Mouse (Mus musculus) urinary bladder, postnatal 25 days (tissue): ENCODE measurements around the gene Crebrf.

ENCODE experiments used
- DNase-seq: peaks from one replicate; pipeline ENCODE4 v3.0.0; 2022; ENCODE audit warnings: low spot score

Crebrf gene

GRCm38 (mm10) chr17:26715271-26715758 lies at the start of gene Crebrf:
Gene Crebrf (plus strand): TSS chr17:26715650.
- DNase-seq: peak; percentile 96

GRCm38 (mm10) chr17:26671268-26671667 lies 44.2 kb upstream of the Crebrf start:
- no peak for DNase-seq

- no peak for DNase-seq
Observed at GRCm38 (mm10) chr17:26675845-26676244, 39.6 kb upstream of the Crebrf start.

- peak; percentile 84 for DNase-seq
Observed at GRCm38 (mm10) chr17:26676252-26676615, 39.2 kb upstream of the Crebrf start.

GRCm38 (mm10) chr17:26676616-26677376 lies 38.7 kb upstream of the Crebrf start:
- DNase-seq: peak; percentile 63

- no peak for DNase-seq
Observed at GRCm38 (mm10) chr17:26677711-26678637, 37.5 kb upstream of the Crebrf start.

- DNase-seq: no peak
Observed at GRCm38 (mm10) chr17:26681276-26681675, 34.2 kb upstream of the Crebrf start.

- no peak for DNase-seq
Observed at GRCm38 (mm10) chr17:26686334-26687000, 29.0 kb upstream of the Crebrf start.

GRCm38 (mm10) chr17:26688795-26689735 lies 26.4 kb upstream of the Crebrf start:
- no peak for DNase-seq

- no peak for DNase-seq
Observed at GRCm38 (mm10) chr17:26689810-26690209, 25.6 kb upstream of the Crebrf start.

- DNase-seq: no peak
Observed at GRCm38 (mm10) chr17:26690236-26690635, 25.2 kb upstream of the Crebrf start.

GRCm38 (mm10) chr17:26691110-26691509 lies 24.3 kb upstream of the Crebrf start:
- DNase-seq: no peak

GRCm38 (mm10) chr17:26693424-26693823 lies 22.0 kb upstream of the Crebrf start:
- DNase-seq: no peak

- no peak for DNase-seq
Observed at GRCm38 (mm10) chr17:26694171-26694570, 21.3 kb upstream of the Crebrf start.

- DNase-seq: no peak
Observed at GRCm38 (mm10) chr17:26695193-26695592, 20.3 kb upstream of the Crebrf start.

GRCm38 (mm10) chr17:26698846-26699245 lies 16.6 kb upstream of the Crebrf start:
- no peak for DNase-seq

- DNase-seq: no peak
Observed at GRCm38 (mm10) chr17:26699819-26700616, 15.4 kb upstream of the Crebrf start.

- no peak for DNase-seq
Observed at GRCm38 (mm10) chr17:26701565-26701964, 13.9 kb upstream of the Crebrf start.

GRCm38 (mm10) chr17:26702621-26703020 lies 12.8 kb upstream of the Crebrf start:
- DNase-seq: no peak

- DNase-seq: no peak
Observed at GRCm38 (mm10) chr17:26703671-26704070, 11.8 kb upstream of the Crebrf start.
